Mouse (Mus musculus) urinary bladder, postnatal 10 days (tissue): ENCODE data around the gene 1700029I15Rik.
"Not testable (repeated sequence)": the region's sequence is repeated elsewhere in the genome, so short reads cannot be mapped to it uniquely, and the experiment has no call there.

ENCODE experiments used
- DNase-seq: peaks from one replicate; pipeline ENCODE4 v3.0.0; 2022; ENCODE audit warnings: low spot score

1700029I15Rik gene

DNA sequence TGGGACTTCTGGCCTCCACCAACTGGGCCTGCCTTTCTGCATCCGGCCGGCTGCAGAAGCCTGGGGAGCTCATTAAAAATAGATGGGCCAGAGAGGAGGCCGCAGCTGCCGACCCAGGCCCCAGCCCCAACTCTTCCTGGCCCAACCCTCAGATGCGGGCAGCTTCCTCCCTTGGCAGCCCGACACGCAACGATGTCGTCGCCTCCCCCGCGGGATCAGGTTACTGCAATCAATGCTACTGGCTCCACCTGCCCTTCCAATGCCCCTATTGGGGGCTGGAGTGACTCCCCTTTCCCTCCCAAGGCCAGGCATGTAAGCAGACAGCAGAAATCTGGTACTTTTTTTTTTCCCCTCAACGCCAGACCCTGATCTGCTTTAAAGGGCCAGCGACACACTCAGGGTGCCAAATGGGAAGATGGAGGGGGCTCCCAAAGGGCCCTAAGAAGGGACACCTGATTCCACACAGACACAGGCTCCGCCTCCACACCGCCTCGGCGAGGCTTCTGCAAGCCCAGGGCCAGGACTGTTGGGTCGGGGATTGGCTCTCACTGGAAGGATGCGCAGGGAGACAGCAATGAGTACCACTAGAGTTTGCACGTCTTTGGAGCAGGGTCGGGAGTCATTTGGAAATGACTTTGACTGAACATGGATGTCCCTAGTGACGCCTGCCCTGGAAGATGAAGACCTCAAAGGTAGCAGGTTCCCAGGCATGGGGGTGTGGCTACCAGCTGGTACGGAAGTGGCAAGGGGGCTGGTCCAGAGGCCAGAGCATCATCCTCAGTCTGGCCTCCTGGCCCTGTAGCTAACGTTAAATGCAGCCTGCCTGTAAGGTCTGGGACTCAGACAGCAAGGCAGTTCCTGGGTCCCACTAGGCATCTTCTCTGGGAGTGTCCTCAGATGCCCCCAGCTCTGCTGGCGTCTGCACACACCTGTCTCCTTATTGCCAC, 10.3 kb downstream of the 1700029I15Rik start:
- no peak for DNase-seq

DNA sequence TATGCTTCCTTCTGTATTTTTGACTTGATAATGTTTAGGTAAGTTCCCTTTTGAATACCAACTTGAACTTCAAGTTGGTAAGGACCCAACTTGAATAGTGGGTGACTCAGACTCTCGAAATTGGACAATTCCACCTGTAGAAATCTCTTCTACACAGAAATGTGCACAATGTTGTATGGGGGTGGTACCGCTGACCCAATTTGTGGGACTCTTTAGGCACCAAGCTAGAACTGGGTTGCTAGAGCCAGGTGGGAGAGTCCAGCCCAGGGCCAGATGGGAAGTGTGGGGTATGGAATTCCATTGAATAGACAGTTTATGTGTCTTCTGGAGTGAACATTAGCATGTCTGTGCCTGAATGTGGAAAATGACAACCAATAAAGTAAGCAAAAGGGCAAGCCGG, 13.2 kb downstream of the 1700029I15Rik start:
- DNase-seq = no peak

- no peak for DNase-seq
These were observed 15.1 kb downstream of the 1700029I15Rik start for GRCm38 (mm10) chr2:92397436-92397835.

DNA sequence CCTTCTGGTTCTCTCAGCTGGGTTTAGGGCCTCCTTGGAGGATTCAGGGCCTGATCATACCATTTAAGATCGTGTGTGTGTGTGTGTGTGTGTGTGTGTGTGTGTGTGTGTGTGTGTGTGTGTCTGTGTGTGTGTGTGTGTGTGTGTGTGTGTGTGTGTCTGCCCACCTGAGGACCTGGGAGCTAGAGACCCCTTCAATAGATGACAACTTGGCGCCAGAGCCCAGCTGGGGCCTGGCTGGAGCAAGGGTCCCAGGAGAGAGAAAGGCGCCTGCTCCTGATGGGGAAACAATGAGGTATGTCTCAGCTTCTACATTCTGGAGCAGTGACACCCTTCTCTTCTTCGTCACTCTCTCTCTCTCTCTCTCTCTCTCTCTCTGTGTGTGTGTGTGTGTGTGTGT, 17.5 kb downstream of the 1700029I15Rik start:
- DNase-seq = not testable (repeated sequence)

GRCm38 (mm10) chr2:92400682-92401081, 18.3 kb downstream of the 1700029I15Rik start:
- DNase-seq = no peak

DNA sequence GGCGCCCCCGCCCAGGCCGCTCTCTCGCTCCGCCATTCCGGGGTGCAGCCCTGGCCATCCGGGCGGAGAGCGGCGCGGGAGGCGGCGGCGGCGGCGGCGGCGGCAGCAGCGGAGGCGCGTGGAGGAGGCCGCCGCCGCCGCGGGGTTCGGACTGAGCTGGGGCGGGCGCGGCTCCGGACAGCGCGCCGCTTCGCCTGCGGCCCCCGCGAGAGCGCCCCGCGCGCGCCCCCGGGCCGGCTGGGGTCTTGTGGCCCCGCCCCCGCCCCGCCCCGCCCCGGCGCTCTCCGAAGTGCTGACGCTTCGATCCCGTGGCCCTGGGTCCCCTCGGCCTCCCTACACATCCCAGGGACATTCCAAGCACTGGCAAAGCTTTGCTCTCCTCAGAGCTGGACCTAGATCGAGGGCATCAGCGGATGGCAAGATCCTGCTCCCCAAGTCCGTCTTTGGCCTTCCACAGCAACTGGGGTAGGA, 18.8 kb downstream of the 1700029I15Rik start, which contains the start of gene Mapk8ip1:
Mapk8ip1 (minus strand) TSS at position 173 of the 471 bp plus-strand sequence.
- no peak for DNase-seq

GRCm38 (mm10) chr2:92402591-92403326, 20.4 kb downstream of the 1700029I15Rik start:
- no peak for DNase-seq

GRCm38 (mm10) chr2:92403776-92404319, 21.5 kb downstream of the 1700029I15Rik start:
- no peak for DNase-seq

- DNase-seq = no peak
These were observed 22.4 kb downstream of the 1700029I15Rik start for GRCm38 (mm10) chr2:92404737-92405136.

- no peak for DNase-seq
These were observed 23.3 kb downstream of the 1700029I15Rik start for GRCm38 (mm10) chr2:92405687-92406086.

- no peak for DNase-seq
These were observed 26.1 kb downstream of the 1700029I15Rik start for GRCm38 (mm10) chr2:92408309-92409045.

DNA sequence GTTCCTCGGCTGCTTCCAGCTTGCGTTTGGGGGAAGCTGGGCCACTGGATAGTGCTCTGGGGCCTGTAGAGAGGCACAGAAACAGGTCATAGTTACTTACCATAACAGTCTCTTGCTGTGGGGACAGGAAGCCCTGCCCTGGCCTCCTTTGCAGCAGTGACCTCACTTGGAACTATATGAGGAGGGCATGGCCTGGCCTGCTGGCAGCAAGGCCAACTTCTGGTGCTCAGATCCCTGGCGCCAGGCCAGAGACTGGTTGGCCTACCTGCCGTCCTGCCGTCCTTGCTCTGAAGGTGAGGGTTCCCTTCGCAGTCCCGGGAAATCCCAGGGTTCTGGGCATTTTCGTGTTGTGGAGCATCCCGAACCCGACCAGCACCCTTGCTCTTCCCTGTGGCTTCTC, 29.4 kb downstream of the 1700029I15Rik start:
- DNase-seq = no peak

DNA sequence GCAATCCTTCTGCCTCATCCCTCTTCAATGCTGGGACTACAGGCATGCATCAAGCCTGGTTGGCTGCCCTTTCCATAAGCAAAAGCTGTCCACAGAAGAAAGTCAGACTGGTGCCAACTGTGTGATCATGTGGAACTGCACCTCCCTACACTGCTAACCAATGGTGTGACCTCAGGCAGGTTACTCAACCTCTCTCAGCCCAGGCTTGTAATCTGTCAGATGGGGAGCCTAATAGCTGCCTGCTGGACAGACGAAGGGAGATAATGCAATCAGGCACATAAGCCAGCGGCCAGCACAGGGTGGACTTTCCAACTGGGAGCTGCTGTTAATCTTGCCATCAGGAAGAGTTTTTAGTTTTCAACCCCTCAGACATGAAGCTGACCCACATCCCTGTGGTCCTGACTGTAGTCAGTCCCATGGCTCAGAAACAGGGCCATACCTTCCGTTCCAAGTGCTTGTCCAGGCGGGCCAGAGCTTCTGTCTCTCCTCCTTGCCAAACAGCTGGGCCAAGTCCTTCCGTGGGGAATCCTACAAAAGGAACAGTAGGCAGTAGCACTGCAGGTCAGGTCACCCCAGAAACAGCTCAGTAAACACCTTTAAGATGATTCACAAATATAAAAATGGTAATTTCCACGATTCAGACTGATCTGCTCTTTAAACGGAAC, 39.5 kb downstream of the 1700029I15Rik start:
- no peak for DNase-seq

DNA sequence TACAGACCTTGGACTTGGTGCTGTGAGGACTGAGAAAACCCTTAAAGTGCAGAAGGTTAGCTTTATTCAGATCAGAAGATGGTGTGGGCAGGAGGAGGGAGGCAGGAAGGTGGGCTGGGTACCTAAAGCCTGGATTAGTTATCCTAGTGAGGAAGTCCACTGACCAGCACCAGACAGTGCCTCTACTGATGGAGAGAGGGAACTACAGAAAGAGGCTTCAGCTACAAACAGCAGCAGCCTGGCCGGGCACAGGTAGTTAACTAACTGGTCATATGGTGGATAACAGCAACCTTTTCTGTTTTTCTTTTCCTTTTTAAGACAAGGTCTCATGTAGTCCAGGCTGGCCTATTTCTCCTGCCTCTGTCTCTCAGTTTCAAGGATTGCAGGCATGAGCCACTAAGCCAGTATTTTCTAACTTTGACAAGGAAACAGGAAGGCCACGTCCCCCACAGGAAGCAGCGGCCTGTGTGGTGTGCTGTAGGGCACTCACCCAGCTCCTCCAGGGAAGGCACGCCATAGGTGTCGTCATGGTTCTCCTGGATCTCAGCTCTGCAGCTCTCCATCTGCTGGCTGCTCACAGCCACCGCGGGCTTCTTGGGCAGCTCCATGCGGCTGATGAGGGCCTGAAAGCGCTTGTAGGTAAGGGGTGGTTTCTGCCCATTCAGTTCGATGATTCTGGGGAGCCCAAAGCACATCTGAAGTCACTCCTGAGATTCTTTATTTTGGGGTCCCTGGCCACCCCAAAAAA, 40.2 kb downstream of the 1700029I15Rik start:
- DNase-seq = no peak

DNA sequence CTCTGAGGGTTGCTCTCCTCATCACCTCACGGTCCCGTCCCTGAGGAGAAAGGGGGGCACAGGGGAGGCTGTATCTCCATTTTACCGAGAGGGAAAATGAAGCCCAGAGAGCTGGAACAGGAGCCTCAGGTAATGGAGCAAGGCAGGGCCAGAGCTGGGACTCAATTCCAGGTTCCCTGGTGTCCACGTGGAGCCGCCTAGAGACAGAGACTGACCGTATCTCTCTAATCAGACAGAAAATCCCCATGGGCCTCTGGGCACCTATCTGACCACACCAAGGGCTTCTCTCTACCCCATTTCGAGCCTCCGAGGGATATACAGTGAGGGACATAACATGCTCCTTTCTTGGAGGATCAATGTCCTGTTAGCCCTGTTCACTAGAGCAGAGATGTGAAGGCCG, 40.8 kb downstream of the 1700029I15Rik start:
- no peak for DNase-seq

- peak; percentile 81 for DNase-seq
These were observed 41.5 kb downstream of the 1700029I15Rik start for GRCm38 (mm10) chr2:92423702-92424461.

GRCm38 (mm10) chr2:92424462-92425308, 42.3 kb downstream of the 1700029I15Rik start:
- DNase-seq = no peak

DNA sequence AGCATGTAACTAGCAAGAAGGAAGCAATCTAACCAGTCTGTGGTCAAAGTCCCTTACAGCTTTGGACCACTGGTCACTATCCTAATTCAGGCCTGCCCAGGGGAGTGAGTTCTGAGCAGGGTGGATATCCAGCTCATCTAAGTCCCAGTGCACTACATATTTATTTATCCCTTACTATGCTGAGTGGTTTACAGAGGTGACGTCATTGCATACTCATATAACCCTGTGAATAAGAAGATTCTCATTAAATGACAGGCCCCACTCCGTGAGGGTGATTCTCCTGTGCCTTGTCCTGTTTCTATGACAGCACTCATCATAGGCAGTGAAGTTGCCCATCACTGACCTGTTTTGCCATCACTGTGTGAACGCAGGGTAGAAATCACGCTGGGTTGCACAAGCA, 43.0 kb downstream of the 1700029I15Rik start:
- DNase-seq = no peak

DNA sequence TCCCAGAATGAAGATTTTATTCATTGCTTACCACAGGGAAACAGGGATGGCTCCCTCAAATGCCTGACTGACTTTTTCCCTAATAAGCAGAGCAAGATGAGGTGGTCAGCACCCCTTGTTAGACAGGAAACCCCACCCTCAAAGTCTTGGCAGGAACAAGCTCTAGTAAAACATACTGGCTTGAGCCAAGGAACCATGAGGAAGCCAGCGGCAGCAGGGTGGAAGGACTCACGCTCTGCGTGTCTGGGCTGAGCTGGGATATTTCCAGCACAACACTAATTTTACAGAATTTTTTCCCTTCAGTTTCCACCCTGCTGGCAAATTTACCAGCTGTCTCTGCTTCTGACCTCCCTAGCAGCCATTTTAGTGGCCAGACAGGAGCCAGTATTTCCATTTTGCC, 44.1 kb downstream of the 1700029I15Rik start:
- DNase-seq = no peak
